Mouse (Mus musculus) testis, adult 2 months (tissue): ENCODE data around the gene Dennd4a. TPM values are rescaled to one million over a fixed set of nuclear protein-coding genes. Genes with fewer than 3 reads are reported as not detected.

Experiments
- H3K27ac ChIP-seq: fragments of 200-500 bp; 2 replicates; pipeline ENCODE4 v1.5.1; 2012; ENCODE audit warnings: low read depth, low read length; ENCODE audit not compliant: control insufficient read depth, insufficient read depth
- H3K27me3 ChIP-seq: fragments of 200-500 bp; 2 replicates; pipeline ENCODE4 v1.6.1; 2012; ENCODE audit warnings: mild to moderate bottlenecking, low read length, moderate library complexity; ENCODE audit not compliant: control insufficient read depth, insufficient read depth
- H3K36me3 ChIP-seq: fragments of 200-500 bp; 2 replicates; pipeline ENCODE4 v1.6.1; 2012; ENCODE audit warnings: mild to moderate bottlenecking, low read length; ENCODE audit not compliant: control insufficient read depth, insufficient read depth
- H3K4me1 ChIP-seq: fragments of 200-500 bp; 2 replicates; pipeline ENCODE4 v1.6.1; 2012; ENCODE audit warnings: low read length; ENCODE audit not compliant: control insufficient read depth, insufficient read depth
- H3K4me3 ChIP-seq: fragments of 200-500 bp; 2 replicates; pipeline ENCODE4 v1.5.1; 2012; ENCODE audit warnings: low read depth, mild to moderate bottlenecking, low read length, moderate library complexity, mixed read lengths; ENCODE audit not compliant: control insufficient read depth
- CTCF ChIP-seq: fragments of 200-500 bp; IDR thresholded peaks from 2 replicates; pipeline ENCODE4 v1.5.1; 2012; ENCODE audit warnings: low read depth, mild to moderate bottlenecking, inconsistent platforms, low read length, moderate library complexity; ENCODE audit not compliant: control insufficient read depth, insufficient read depth, insufficient replicate concordance
- POLR2A ChIP-seq: fragments of 200-500 bp; IDR thresholded peaks from 2 replicates; pipeline ENCODE4 v1.6.1; 2012; ENCODE audit warnings: low read depth, mild to moderate bottlenecking, inconsistent platforms, low read length, moderate library complexity; ENCODE audit not compliant: control insufficient read depth
- polyA plus RNA-seq: library from polyadenylated mRNA; depleted of rRNA; stranded (reverse); fragments of >200 nt; gene quantifications from 2 replicates; pipeline ENCODE4 v1.2.3, GENCODE M21; 2012

Dennd4a gene
- polyA plus RNA-seq, 1 experiment: 8.3 TPM

DNA sequence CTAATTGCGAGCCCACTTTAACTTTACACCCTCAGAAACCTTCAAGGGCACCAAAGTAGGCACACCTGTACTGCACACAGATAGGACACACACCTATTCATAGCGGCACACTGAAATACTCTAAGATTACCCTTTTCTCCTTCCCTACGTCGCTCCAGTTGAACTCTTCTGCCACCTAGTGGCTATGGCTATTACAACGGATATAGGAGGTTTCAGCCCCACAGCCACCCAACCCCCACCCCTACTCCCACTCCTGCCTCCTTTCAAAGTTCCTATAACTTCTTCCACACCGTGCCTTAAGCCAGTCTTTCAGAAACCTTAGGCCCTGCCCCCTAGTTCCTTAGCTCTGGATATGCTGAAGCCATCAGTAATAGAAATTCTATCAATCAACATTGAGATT is 125.4 kb downstream of the Dennd4a start:
- Histone ChIP-seq H3K4me3 (peak overlapping the region; percentile 6; the same call in 1 of the 2 replicates), H3K27ac (no peak overlapping the region), H3K36me3 (no peaks in the 10 kb centered on the region), H3K27me3 (no peaks in the 10 kb centered on the region), H3K4me1 (peaks cover 16% of the 10 kb centered on the region)
- TF ChIP-seq POLR2A (no peak), CTCF (peak; percentile 54; the same call in 1 of the 2 replicates)

DNA sequence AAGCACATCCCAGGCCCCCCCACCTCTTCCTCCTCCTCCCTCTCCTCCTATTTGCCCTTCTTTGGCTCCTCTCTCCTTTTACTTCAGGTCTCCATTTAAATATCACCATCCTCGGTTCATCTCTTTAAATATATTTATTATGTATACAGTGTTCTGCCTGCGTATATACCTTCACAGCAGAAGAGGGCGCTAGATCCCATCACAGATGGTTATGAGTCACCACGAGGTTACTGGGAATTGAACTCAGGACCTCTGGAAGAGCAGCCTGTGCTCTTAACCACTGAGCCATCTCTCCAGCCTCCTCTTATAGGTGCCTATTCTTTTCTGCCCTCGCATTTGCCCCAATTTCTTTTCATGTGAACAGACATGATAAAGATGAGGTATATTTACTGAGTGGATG is 126.4 kb downstream of the Dennd4a start:
- no peak overlapping the region for H3K27ac ChIP-seq
- TF ChIP-seq POLR2A (no peak), CTCF (no peak)

DNA sequence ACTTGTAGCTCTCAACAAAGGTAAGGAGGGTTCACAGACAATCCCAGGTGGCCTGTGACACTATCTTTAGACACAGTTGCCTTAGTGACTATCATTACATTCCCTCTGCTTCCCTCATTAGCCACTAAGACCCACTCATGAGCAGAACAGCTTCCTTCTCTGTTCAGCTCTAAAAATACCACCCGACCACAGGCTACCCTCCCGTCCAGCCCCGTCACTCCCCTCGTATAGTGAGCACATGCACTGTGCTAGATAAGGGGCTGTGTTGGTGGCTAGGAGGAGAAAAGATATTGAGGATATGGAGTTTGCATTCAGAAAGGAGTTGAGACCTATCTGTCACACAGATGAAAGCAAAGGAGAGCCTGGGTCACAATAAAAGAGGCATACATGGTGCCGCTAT is 127.4 kb downstream of the Dennd4a start:
- H3K27me3 ChIP-seq: no peaks in the 10 kb centered on the region
- no peaks in the 10 kb centered on the region for H3K36me3 ChIP-seq
- H3K27ac ChIP-seq: no peak overlapping the region
- no peak for TF ChIP-seq CTCF
- TF ChIP-seq POLR2A: no peak
- H3K4me1 ChIP-seq: peaks cover 16% of the 10 kb centered on the region
- H3K4me3 ChIP-seq: no peak overlapping the region

More for the DNA sequence above, 126.4 kb downstream of the Dennd4a start:
- Histone ChIP-seq H3K27me3 (no peaks in the 10 kb centered on the region), H3K36me3 (no peaks in the 10 kb centered on the region), H3K4me3 (no peak overlapping the region), H3K4me1 (peaks cover 16% of the 10 kb centered on the region)

DNA sequence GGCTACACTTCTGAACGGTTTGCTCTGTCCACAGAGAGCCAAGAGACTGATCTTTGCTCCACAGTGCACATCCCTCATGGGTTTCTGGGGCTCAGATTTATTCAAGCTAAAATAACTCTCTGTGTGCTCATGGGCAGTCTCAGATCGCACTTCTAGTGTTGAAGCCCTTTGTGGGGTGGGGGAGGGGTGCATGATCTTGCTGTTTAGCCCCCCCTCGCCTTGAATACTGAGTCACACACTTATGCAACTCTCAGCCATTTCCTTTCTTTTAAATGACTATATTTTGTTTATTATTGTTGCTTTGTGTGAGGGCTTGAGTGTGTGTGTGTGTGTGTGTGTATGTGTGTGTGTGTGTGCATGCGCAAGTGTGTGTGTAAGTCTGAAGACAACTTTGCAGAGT is 128.1 kb downstream of the Dennd4a start:
- TF ChIP-seq POLR2A: no peak
- no peak for TF ChIP-seq CTCF
- H3K27ac ChIP-seq: no peak overlapping the region
- H3K4me3 ChIP-seq: no peak overlapping the region

DNA sequence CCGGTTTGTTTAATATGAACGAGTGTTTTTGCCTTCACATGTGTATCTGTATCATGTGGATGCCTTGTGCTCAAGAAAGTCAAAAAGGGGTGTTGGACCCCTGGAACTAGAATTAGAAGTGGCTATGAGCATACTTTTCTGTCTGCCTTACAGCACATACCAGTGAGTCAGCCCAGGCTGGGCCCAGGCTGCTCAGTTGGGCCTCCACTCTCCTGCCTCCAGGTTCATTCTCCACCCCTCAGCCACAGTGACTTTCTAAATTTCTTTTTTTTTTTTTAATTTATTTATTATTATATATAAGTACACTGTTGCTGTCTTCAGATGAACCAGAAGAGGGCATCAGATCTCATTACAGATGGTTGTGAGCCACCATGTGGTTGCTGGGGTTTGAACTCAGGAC is 128.7 kb downstream of the Dennd4a start:
- H3K4me3 ChIP-seq: no peak overlapping the region
- no peaks in the 10 kb centered on the region for H3K36me3 ChIP-seq
- H3K27ac ChIP-seq: no peak overlapping the region
- no peak for TF ChIP-seq POLR2A
- TF ChIP-seq CTCF: no peak
- peaks cover 11% of the 10 kb centered on the region for H3K4me1 ChIP-seq
- no peaks in the 10 kb centered on the region for H3K27me3 ChIP-seq

More for the DNA sequence above, 128.1 kb downstream of the Dennd4a start:
- no peaks in the 10 kb centered on the region for H3K36me3 ChIP-seq
- H3K27me3 ChIP-seq: no peaks in the 10 kb centered on the region
- peaks cover 13% of the 10 kb centered on the region for H3K4me1 ChIP-seq

DNA sequence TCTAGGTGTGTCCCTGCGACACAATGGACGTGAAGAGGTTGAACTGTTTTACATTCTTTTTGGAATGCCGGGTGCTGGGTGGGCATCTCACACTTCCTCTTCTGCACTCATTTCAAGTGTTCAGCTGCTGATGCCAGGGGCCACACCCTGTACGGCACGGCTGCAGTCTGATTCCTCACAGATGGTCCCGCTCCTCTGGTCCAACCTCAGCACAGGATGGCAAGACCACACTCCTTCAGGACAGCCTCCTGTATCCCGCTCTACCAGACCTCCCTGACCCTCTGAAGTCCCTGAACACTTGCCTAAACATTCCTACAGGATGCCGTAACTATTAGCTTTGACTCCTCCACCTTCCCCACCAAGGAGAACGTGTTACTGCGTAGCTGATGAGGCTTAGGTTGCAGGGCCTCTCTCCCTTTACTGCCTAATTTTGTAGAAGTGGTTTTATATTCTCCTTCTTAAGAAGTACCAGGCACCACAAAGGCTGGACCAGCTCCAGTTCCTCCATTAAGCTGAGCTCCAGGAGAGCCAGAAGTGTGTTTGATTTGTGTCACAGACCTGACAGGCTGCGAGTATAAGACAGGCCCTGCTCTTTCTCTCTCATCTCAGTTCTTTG is 129.7 kb downstream of the Dennd4a start:
- Histone ChIP-seq H3K4me3 (no peak overlapping the region), H3K36me3 (no peaks in the 10 kb centered on the region), H3K27ac (no peak overlapping the region), H3K27me3 (no peaks in the 10 kb centered on the region), H3K4me1 (peaks cover 4% of the 10 kb centered on the region)
- TF ChIP-seq POLR2A (no peak), CTCF (no peak)

DNA sequence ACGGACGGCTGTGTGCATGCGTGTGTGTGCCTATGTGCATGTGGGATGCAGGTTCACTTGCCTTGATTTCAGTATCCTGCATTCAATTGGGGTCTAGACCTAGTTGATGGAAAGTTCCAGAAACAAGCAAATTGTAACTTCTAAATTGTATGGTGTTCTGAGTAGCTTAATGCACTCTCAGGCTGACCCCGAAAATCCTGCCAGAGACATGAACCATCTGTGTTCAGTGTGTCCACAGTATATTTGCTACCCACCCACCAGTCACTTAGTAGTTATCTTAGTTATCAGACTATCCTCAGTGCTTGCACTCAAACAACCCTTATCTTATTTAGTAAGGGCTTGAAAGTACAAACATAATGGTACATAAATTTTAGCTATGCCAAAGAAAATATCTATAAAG is 130.5 kb downstream of the Dennd4a start:
- no peak for TF ChIP-seq POLR2A
- TF ChIP-seq CTCF: no peak
- H3K4me3 ChIP-seq: no peak overlapping the region
- no peaks in the 10 kb centered on the region for H3K36me3 ChIP-seq
- H3K27me3 ChIP-seq: no peaks in the 10 kb centered on the region
- H3K27ac ChIP-seq: no peak overlapping the region
- peaks cover 2% of the 10 kb centered on the region for H3K4me1 ChIP-seq

DNA sequence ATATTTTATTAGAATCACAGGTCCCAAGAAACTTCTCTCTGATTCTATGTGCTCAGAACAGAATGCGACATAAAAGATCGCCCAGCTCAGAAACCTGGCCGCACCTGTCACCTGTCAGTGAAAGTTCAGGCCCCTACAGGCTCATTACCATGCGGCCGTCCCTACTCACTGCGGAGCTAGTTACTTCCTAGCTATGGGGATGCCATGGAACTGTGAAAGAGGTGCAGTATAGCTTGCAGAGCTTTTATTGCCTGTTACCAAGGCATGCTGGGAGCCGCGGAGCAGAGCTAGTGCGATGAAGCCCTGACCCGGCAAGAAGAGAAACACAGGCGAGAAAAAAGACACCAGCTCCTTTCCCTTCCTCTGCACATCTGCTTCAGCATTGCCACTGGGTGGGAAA is 132.9 kb downstream of the Dennd4a start:
- no peak overlapping the region for H3K4me3 ChIP-seq
- H3K4me1 ChIP-seq: peaks cover 8% of the 10 kb centered on the region
- H3K36me3 ChIP-seq: no peaks in the 10 kb centered on the region
- TF ChIP-seq CTCF: no peak
- no peak for TF ChIP-seq POLR2A
- H3K27ac ChIP-seq: no peak overlapping the region
- no peaks in the 10 kb centered on the region for H3K27me3 ChIP-seq
